Mouse (Mus musculus) G1E (cell line): ENCODE measurements around the gene Cfap97. TPM values are rescaled to one million over a fixed set of nuclear protein-coding genes. Genes with fewer than 3 reads are reported as not detected.

ENCODE experiments used
- ATAC-seq: 2 replicates; pipeline ENCODE4 v1.8.0; 2016; ENCODE audit warnings: mild to moderate bottlenecking; ENCODE audit not compliant: insufficient number of reproducible peaks, poor library complexity, low FRiP score, severe bottlenecking; ENCODE audit errors: extremely low read depth
- DNase-seq: peaks from one replicate; pipeline ENCODE4 v3.0.0; 2012; ENCODE audit warnings: low spot score
- H3K27me3 ChIP-seq: 2 replicates; pipeline ENCODE4 v1.6.1; 2012; ENCODE audit warnings: mild to moderate bottlenecking, low read length, inconsistent platforms; ENCODE audit not compliant: insufficient read depth
- H3K36me3 ChIP-seq: replicated peaks from 2 replicates; pipeline ENCODE3; 2012; ENCODE audit warnings: mild to moderate bottlenecking, inconsistent platforms
- H3K4me1 ChIP-seq: 2 replicates; pipeline ENCODE4 v1.6.1; 2012; ENCODE audit warnings: low read depth, low read length, inconsistent platforms, mixed read lengths; ENCODE audit not compliant: insufficient read depth
- H3K4me3 ChIP-seq: 2 replicates; pipeline ENCODE4 v1.5.1; 2012; ENCODE audit warnings: low read depth, mild to moderate bottlenecking, inconsistent platforms, low read length, moderate library complexity, mixed read lengths
- H3K9me3 ChIP-seq: replicated peaks from 2 replicates; pipeline ENCODE4 v1.6.1; 2012; ENCODE audit warnings: inconsistent platforms
- CTCF ChIP-seq: IDR thresholded peaks from 2 replicates; pipeline ENCODE4 v1.5.1; 2012; ENCODE audit warnings: low read depth, low read length, inconsistent platforms, mixed read lengths
- GATA1 ChIP-seq: IDR thresholded peaks from 2 replicates; pipeline ENCODE4 v1.6.1; 2012; ENCODE audit warnings: borderline replicate concordance, low read length, inconsistent platforms, mixed read lengths
- GATA2 ChIP-seq: IDR thresholded peaks from 2 replicates; pipeline ENCODE4 v1.6.1; 2012; ENCODE audit warnings: low read depth, low read length, inconsistent platforms, borderline replicate concordance
- POLR2AphosphoS5 ChIP-seq: IDR thresholded peaks from 2 replicates; pipeline ENCODE4 v1.6.1; 2012; ENCODE audit warnings: low read depth, low read length, inconsistent platforms; ENCODE audit not compliant: insufficient replicate concordance
- TAL1 ChIP-seq: conservative IDR thresholded peaks from 2 replicates; pipeline ENCODE4 v1.6.1; 2012; ENCODE audit warnings: low read depth, low read length, inconsistent platforms, mixed read lengths
- polyA plus RNA-seq: library from polyadenylated mRNA; stranded (reverse); fragments of >175 nt; gene quantifications from 2 replicates; pipeline ENCODE4 v1.2.3, GENCODE M21; 2012
- total RNA-seq, 2 experiments: library from RNA; stranded (forward) in 1 of 2; stranded (reverse) in 1 of 2; fragments of 200-1000 nt in 1 of 2; fragments of >200 nt in 1 of 2; fragmentation: Nextera tagmentation in 1 of 2; gene quantifications; 2 replicates each; pipeline ENCODE4 v1.2.3; 2014 to 2017

The Cfap97 gene
- total and polyA plus RNA-seq, 3 experiments, result 2.0 to 59.3 (median 31.8) TPM

DNA sequence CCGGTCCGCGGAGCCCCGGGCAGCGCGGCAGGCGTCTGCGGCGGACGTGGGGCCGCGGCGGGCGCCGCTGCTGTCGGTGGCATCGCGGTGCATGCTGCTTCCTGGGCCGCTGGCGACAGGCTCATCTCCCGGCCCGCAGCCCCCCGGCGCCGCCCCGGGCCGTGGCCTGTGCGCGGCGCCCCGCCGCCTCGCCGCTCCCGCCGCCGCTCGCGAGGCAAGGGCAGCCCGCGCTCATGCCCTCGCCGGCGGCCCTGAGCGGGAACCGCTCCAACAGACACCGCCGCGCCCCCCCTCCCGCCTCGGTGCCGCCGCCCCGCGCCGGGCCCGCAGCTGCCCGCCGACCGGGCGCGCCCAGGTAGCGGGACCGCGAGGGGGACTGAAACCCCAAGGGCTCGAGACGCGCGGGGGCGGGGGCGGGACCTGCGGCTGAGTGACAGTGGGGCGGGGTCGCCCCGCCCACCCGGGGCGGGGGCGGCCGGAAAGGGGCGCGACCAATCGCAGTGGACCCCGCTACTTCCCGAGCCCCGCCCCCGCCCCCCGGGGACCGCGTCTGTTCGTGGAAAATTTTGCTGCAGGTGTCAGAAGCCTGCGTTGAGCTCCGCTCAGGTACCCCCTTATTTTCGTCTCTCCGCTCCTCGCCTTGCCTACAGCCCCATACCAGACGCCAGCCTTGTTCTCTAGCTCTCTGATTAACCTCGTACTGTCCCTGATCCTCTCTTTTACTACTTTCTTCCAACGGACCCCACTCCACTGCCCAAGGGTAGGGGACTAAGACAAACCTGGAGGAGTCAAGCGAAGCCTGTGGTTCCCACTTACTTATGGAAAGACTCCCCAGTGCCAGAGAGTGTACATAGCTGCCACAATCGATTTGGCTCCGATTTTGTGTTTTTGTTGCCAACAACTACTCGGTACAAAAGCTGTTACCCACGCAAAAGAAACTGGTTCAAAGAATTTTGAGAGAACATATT is 777 bp downstream of the Cfap97 start, which contains the start of gene Snx25:
Snx25 (minus strand) TSS at position 96 of the 968 bp plus-strand sequence.
- peak; percentile 57 for ATAC-seq
- Histone ChIP-seq H3K4me3 (peak within 1 kb of the TSS; percentile 92), H3K36me3 (peaks cover 9% of the 10 kb centered on the region), H3K4me1 (peaks cover 38% of the 10 kb centered on the region), H3K9me3 (no peaks in the 10 kb centered on the region), H3K27me3 (peaks cover 5% of the 10 kb centered on the region; the same call in 1 of the 2 replicates)
- no peak for TF ChIP-seq GATA2
- TF ChIP-seq TAL1, result no peak
- no peak for TF ChIP-seq GATA1
- TF ChIP-seq POLR2AphosphoS5, result no peak
- TF ChIP-seq CTCF, result no peak
- DNase-seq, result peak; percentile 86

DNA sequence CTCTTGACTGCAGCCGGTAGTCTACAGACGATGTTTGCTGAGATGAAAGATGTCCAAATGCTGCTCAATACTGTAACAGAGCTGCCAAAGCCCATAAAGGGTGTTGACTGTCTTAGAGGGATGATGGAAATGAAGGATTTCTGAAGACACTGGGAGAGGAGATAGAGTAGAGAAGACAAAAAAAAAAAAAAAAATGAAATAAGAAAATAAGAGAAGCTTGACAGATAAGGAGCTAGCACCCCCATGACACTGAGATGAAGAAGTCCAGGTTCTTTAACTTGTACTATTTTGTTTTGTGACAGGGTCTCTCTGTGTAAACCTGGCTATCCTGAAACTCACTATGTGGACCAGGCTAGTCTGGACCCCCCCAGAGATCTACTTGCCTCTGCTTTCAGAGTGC is 1.5 kb downstream of the Cfap97 start:
- H3K27me3 ChIP-seq, result peaks cover 5% of the 10 kb centered on the region; the same call in 1 of the 2 replicates
- H3K9me3 ChIP-seq, result no peaks in the 10 kb centered on the region
- DNase-seq (no peak), ATAC-seq (no peak)
- H3K4me3 ChIP-seq, result peak overlapping the region; percentile 92; the same call in 1 of the 2 replicates
- H3K36me3 ChIP-seq, result peaks cover 3% of the 10 kb centered on the region
- peaks cover 34% of the 10 kb centered on the region for H3K4me1 ChIP-seq
- no peak for TF ChIP-seq GATA2
- no peak for TF ChIP-seq CTCF
- TF ChIP-seq POLR2AphosphoS5, result no peak
- TF ChIP-seq TAL1, result no peak
- TF ChIP-seq GATA1, result no peak

DNA sequence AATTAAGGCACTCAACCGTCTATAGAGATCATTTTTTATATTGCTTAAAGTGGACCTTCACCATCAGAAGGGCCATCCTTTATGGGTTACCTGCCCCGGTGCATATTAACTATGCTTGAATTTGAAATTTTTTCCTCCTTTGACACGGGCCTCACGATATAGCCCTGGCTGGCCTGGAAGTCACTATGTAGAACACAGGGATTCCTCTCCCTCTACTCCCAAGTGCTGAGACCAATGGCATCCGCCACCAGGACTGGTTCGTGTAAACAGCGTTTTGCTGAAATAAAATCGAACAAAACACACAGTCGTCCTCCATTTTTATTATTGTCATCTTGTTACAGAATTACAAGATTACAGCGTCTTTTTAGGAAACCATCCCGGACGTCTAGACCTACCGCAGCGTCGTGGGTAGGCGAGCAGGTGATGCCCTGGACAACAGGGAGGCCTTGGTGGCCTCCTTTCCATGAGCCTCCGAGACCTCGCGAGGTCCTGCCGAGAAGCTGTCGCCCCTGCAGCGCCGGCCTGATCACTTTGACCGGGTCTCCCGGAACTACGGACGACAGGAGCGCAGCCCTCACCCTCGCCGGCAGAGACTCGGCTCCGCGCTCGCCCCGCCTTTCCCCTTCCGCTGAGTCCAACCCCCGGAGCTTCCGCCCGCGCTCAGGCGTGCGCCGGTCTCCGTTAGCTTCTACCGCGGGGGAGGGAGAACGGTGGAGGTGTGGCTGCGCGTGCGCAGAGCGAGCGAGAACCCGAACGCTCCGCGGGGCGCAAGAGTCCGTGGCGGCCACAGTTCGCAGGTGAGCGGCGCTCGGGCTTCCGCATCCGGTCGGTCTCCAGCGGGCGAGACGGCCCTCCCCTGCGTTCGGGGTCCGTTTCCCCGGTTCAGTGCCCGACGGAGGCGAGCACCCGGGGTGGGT is 11.6 kb downstream of the Cfap97 start:
- peak; percentile 94 for ATAC-seq

DNA sequence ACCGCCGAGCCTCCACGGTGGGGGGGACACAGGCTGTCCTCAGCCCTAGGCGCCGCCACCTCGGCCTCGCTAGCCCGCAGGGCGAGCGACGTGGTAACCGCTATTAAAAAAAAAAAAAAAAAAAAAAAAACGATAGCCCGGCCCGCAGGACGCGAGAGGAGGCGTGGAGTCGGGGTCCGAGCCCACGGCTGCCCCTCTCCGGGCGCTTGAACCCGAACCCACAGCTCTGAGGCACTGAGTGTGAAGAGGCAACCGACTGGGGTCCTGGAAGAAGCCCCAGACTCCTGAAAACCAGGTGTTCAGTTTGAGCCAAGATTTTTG is 12.3 kb downstream of the Cfap97 start:
- DNase-seq, result no peak
- Histone ChIP-seq H3K36me3 (peaks cover 28% of the 10 kb centered on the region), H3K9me3 (peaks cover under 1% of the 10 kb centered on the region; the same call in 1 of the 2 replicates), H3K27me3 (no peaks in the 10 kb centered on the region), H3K4me3 (peak overlapping the region; percentile 85), H3K4me1 (peaks cover 27% of the 10 kb centered on the region)
- no peak for ATAC-seq
- no peak for TF ChIP-seq GATA2
- no peak for TF ChIP-seq POLR2AphosphoS5
- TF ChIP-seq TAL1, result no peak
- no peak for TF ChIP-seq GATA1
- TF ChIP-seq CTCF, result no peak

More for the DNA sequence above, 11.6 kb downstream of the Cfap97 start:
- DNase-seq, result peak; percentile 84
- Histone ChIP-seq H3K4me1 (peaks cover 25% of the 10 kb centered on the region), H3K27me3 (no peaks in the 10 kb centered on the region), H3K4me3 (peak overlapping the region; percentile 85), H3K36me3 (peaks cover 23% of the 10 kb centered on the region), H3K9me3 (peaks cover 2% of the 10 kb centered on the region; the same call in 1 of the 2 replicates)
- TF ChIP-seq CTCF (no peak), POLR2AphosphoS5 (no peak), GATA1 (no peak), GATA2 (no peak), TAL1 (no peak)

DNA sequence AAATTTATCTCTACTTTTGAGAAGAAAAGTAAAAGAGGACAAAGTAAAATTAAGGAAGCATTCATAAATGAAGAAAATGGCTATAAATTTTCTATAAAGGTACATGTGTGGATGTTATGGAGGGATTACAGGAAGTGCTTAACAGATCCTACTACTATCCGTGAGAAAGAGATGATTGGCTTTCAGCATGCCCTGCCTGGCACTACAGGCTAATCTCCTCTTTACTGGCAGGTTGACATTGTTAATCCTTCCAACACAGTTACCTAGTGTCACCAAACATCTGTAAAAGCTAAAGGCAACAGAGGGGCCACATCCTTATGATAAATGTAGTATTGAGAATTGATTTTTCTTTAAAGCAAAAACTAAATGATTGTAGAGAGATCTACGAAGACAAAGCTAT is 22.1 kb downstream of the Cfap97 start:
- Histone ChIP-seq H3K4me3 (no peak overlapping the region), H3K27me3 (no peaks in the 10 kb centered on the region), H3K9me3 (no peaks in the 10 kb centered on the region), H3K36me3 (peaks cover 48% of the 10 kb centered on the region), H3K4me1 (peaks cover 15% of the 10 kb centered on the region)
- TF ChIP-seq TAL1 (no peak), CTCF (no peak), GATA2 (no peak), POLR2AphosphoS5 (no peak), GATA1 (no peak)
- no peak for DNase-seq
- no peak for ATAC-seq
